Mouse (Mus musculus) lung, adult 2 months (tissue): ENCODE measurements around the gene A630001G21Rik.

Source experiments
- CTCF ChIP-seq: fragments of 200-500 bp; IDR thresholded peaks from 2 replicates; pipeline ENCODE4 v1.5.1; 2011; ENCODE audit warnings: mild to moderate bottlenecking, low read length, control low read depth; ENCODE audit not compliant: insufficient read depth
- POLR2A ChIP-seq: fragments of 200-500 bp; IDR thresholded peaks from 2 replicates; pipeline ENCODE4 v1.6.1; 2011; ENCODE audit warnings: low read depth, mild to moderate bottlenecking, control low read depth, low read length, borderline replicate concordance; ENCODE audit errors: extremely low read depth

DNA sequence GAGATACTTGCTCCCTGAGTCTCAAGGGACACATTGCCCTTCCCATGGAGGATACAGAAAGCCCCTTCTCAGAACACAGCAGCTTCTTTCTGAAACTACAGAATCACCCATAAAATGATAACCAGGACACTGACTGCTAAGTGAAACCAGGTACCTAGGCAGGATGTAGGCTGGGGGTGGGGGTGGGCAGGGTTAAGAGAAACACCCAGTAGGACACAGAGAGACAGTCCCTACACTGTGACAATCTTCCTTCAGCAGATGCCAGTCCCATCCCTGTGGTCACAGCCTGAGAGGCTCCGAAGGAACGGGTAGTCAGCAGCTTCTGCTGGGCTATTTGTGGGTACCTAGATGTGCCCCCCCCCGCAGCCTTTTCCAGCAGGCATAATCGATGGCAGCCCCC lies 27.8 kb downstream of the A630001G21Rik start:
- TF ChIP-seq CTCF (no peak), POLR2A (no peak)
